In the genomic region with DNA sequence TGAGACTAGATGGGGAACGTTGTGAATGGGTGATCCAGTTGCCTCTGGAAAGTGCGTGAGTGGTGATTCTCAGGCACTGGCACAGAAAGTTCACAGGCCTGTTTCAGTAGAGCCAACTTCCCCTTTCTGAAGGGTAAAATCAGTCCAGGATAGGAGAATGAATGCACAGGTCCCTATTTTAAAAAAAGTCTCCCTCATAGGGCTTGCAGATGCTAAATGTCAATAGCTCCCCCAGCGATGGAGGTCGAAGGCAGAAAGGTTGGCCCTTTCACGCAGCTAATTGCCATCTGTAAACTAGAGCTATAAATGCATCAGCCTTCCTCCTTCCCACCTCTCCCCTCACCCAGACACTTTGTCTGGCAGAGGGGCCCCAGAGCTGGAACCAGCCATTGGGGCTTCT, we compare ENCODE assay signal across 20 mouse cellular contexts.
A peak's percentile ranks its signal among the peaks of the same experiment; 100 is the strongest.
DNase-seq lines count a peak whose midpoint lies in the region; ATAC-seq and TF ChIP-seq lines count a peak whose summit lies in the region.
"Had no signal": no experiment of that assay in that cellular context is flagged by ENCODE, and none has a peak within 500 bp of the region (broad histone marks: within the 10 kb centered on the region; RNA-seq: fewer than 3 reads in every experiment).

No protein-coding gene starts in this region.

- H3K79me2 ChIP-seq in CH12.LX (replicated peaks; ENCODE audit: control insufficient read depth, extremely low read depth, insufficient read depth, poor library complexity, severe bottlenecking) (no peaks in the 10 kb centered on the region), MEL (ENCODE audit: control insufficient read depth, insufficient read depth, low read length, poor library complexity) (no peaks in the 10 kb centered on the region)

- TF ChIP-seq CTCF in CH12.LX (conservative IDR thresholded peaks at IDR 0.05 in 1 of 2, IDR thresholded peaks at IDR 0.05 in 1 of 2; ENCODE audit: low read depth in 2 of 2, low read length in 2 of 2) (no peak), MEL (IDR thresholded peaks at IDR 0.05 in 2 of 3, conservative IDR thresholded peaks at IDR 0.05 in 1 of 3; ENCODE audit: control insufficient read depth in 1 of 3, insufficient read depth in 1 of 3, low read depth in 2 of 3, low read length in 3 of 3, poor library complexity in 1 of 3, severe bottlenecking in 1 of 3) (peak; percentile 24 to 55 (median 27); a peak in 4 of 6 replicates)

- no peaks in the 10 kb centered on the region for H3K27me3 ChIP-seq in liver, embryonic 13.5 days
- no peaks in the 10 kb centered on the region for H3K27me3 ChIP-seq in CH12.LX (replicated peaks)
- H3K27me3 ChIP-seq in MEL (ENCODE audit: control insufficient read depth in 1 of 2, insufficient read depth in 2 of 2, low read length in 2 of 2): peaks cover 3 to 5% of the 10 kb centered on the region in 2 experiments; a peak in 2 of 4 replicates
- H3K27me3 ChIP-seq: embryonic facial prominence, embryonic 12.5 days had no signal

- ATAC-seq in liver, embryonic 13.5 days (ENCODE audit: low read depth): no peak
- ATAC-seq in CD4-positive, CD25-positive, alpha-beta regulatory T cell, adult 4 months: no peak
- ATAC-seq: forebrain, embryonic 13.5 days; forebrain, embryonic 16.5 days had no signal

- dilution Hi-C loops in CH12.LX (cut with MboI; ENCODE audit: extremely low pct_ligation_motif_present, extremely low pct_unique_long_range_greater_than_20kb, low sequenced_read_pairs): no loop called here

- H3K36me3 ChIP-seq in liver, embryonic 13.5 days: no peaks in the 10 kb centered on the region
- H3K36me3 ChIP-seq in CH12.LX (replicated peaks in 1 of 2; ENCODE audit: control insufficient read depth in 1 of 2, insufficient read depth in 1 of 2, low read length in 1 of 2): no peaks in the 10 kb centered on the region
- peaks cover 0 to 3% of the 10 kb centered on the region in 2 experiments; a peak in 2 of 4 replicates for H3K36me3 ChIP-seq in MEL (ENCODE audit: control insufficient read depth in 1 of 2, insufficient read depth in 2 of 2, low read length in 2 of 2)
- H3K36me3 ChIP-seq: embryonic facial prominence, embryonic 10.5 days; embryonic facial prominence, embryonic 12.5 days had no signal

- in situ Hi-C loops in CH12.LX (cut with MboI; ENCODE audit: low pct_ligation_motif_present, low pct_unique_long_range_greater_than_20kb, low sequenced_read_pairs): no loop called here

- H3K27ac ChIP-seq in liver, embryonic 13.5 days: peak overlapping the region; percentile 67
- H3K27ac ChIP-seq in CH12.LX (ENCODE audit: insufficient read depth, low read depth) (no peak overlapping the region), MEL (ENCODE audit: control insufficient read depth, low read depth, low read length) (no peak overlapping the region)
- H3K27ac ChIP-seq: embryonic facial prominence, embryonic 10.5 days; embryonic facial prominence, embryonic 12.5 days; forebrain, embryonic 13.5 days had no signal

- TF ChIP-seq POLR2A in CH12.LX (IDR thresholded peaks at IDR 0.05; ENCODE audit: low read depth, low read length) (no peak), MEL (IDR thresholded peaks at IDR 0.05; ENCODE audit: control insufficient read depth in 1 of 2, insufficient read depth in 1 of 2, low read depth in 1 of 2, low read length in 2 of 2, poor library complexity in 1 of 2) (no peak)

- no peak overlapping the region for H3K4me3 ChIP-seq in liver, embryonic 13.5 days (replicated peaks)
- H3K4me3 ChIP-seq in CH12.LX (replicated peaks in 1 of 3; ENCODE audit: low read depth in 2 of 3, low read length in 2 of 3, poor library complexity in 1 of 3) (no peak overlapping the region), MEL (ENCODE audit: control insufficient read depth in 1 of 2, insufficient read depth in 1 of 2, low read depth in 2 of 2, low read length in 2 of 2) (no peak overlapping the region)
- H3K4me3 ChIP-seq: embryonic facial prominence, embryonic 10.5 days; embryonic facial prominence, embryonic 12.5 days; forebrain, embryonic 13.5 days had no signal

- no peaks in the 10 kb centered on the region for H3K9me3 ChIP-seq in liver, embryonic 13.5 days (replicated peaks)
- no peaks in the 10 kb centered on the region for H3K9me3 ChIP-seq in CH12.LX (replicated peaks; ENCODE audit: low read length)
- H3K9me3 ChIP-seq in MEL (replicated peaks; ENCODE audit: insufficient read depth, low read length): no peaks in the 10 kb centered on the region
- H3K9me3 ChIP-seq: embryonic facial prominence, embryonic 10.5 days; embryonic facial prominence, embryonic 12.5 days; forebrain, embryonic 13.5 days had no signal

- TF ChIP-seq RAD21 in CH12.LX (IDR thresholded peaks at IDR 0.05; ENCODE audit: low read depth, low read length) (no peak), MEL (IDR thresholded peaks at IDR 0.05; ENCODE audit: low read depth, low read length) (peak; percentile 50)

- H3K4me1 ChIP-seq in liver, embryonic 13.5 days (replicated peaks): peaks cover 50% of the 10 kb centered on the region
- H3K4me1 ChIP-seq in CH12.LX (ENCODE audit: control insufficient read depth in 1 of 2, insufficient read depth in 2 of 2) (peaks cover 0 to 9% of the 10 kb centered on the region in 2 experiments; a peak in 1 of 4 replicates), MEL (ENCODE audit: control insufficient read depth in 1 of 2, insufficient read depth in 2 of 2, low read length in 2 of 2) (peaks cover 0 to 7% of the 10 kb centered on the region in 2 experiments; a peak in 2 of 4 replicates)
- H3K4me1 ChIP-seq: embryonic facial prominence, embryonic 12.5 days had no signal

- no peak for DNase-seq in liver, embryonic 13.5 days
- DNase-seq in liver (no peak), CH12.LX (ENCODE audit: extremely low read depth) (peak; percentile 18), MEL (ENCODE audit: low read depth, low spot score) (peak; percentile 69)
- no peak for DNase-seq in cerebellum, postnatal 14 days
- DNase-seq in right cerebral cortex, postnatal 36 days (ENCODE audit: low spot score in 2 of 2): no peak
- DNase-seq: adrenal gland, adult 2 months; adrenal gland, postnatal 10 days; adrenal gland, postnatal 25 days; B cell, adult 2 months; cerebellum, adult 11 months; cerebellum, adult 18-20 months; cerebellum, adult 8-10 months; cerebellum, adult 9-11 months; cerebellum, postnatal 25 days had no signal

- 61% methylated on average over 5 of the region's 5 CpGs for WGBS in liver, embryonic 13.5 days (ENCODE audit: insufficient replicate concordance)

- TF ChIP-seq EP300 in CH12.LX (IDR thresholded peaks at IDR 0.05; ENCODE audit: low read length): no peak
- no peak for TF ChIP-seq EP300 in MEL (IDR thresholded peaks at IDR 0.05; ENCODE audit: low read depth in 1 of 2, low read length in 2 of 2)

- H3K4me2 ChIP-seq in liver, embryonic 13.5 days: no peak overlapping the region
- H3K4me2 ChIP-seq in CH12.LX (ENCODE audit: insufficient read depth, low read depth, poor library complexity, severe bottlenecking): no peak overlapping the region
- H3K4me2 ChIP-seq: embryonic facial prominence, embryonic 12.5 days; forebrain, embryonic 13.5 days had no signal

- peak overlapping the region; percentile 24; the same call in 1 of the 2 replicates for H3K9ac ChIP-seq in liver, embryonic 13.5 days
- H3K9ac ChIP-seq in CH12.LX (ENCODE audit: insufficient read depth, low read depth): no peak overlapping the region
- H3K9ac ChIP-seq in MEL (ENCODE audit: control insufficient read depth, low read depth, low read length, poor library complexity, severe bottlenecking): no peak overlapping the region
- H3K9ac ChIP-seq: embryonic facial prominence, embryonic 12.5 days; forebrain, embryonic 13.5 days had no signal

TF ChIP-seq in CH12.LX, 34 proteins besides CTCF, POLR2A, EP300 and RAD21:
- TF ChIP-seq PAX5 (IDR thresholded peaks at IDR 0.05; ENCODE audit: low read length): no peak
- no peak for TF ChIP-seq BHLHE40 (IDR thresholded peaks at IDR 0.05; ENCODE audit: low read depth, low read length)
- TF ChIP-seq CHD2 (IDR thresholded peaks at IDR 0.05; ENCODE audit: low read length): no peak
- TF ChIP-seq MAFK (IDR thresholded peaks at IDR 0.05; ENCODE audit: insufficient replicate concordance, low read length): no peak
- no peak for TF ChIP-seq SMC3 (IDR thresholded peaks at IDR 0.05; ENCODE audit: low read depth, low read length)
TF ChIP-seq in CH12.LX: peak in this region for 0.

TF ChIP-seq in MEL, 35 proteins besides CTCF, POLR2A, EP300 and RAD21:
- TF ChIP-seq SIN3A (IDR thresholded peaks at IDR 0.05; ENCODE audit: low read length) (no peak), MYB (IDR thresholded peaks at IDR 0.05; ENCODE audit: low read depth, low read length) (no peak), SMC3 (IDR thresholded peaks at IDR 0.05; ENCODE audit: low read depth, low read length) (peak; percentile 38), TCF12 (IDR thresholded peaks at IDR 0.05; ENCODE audit: low read depth, low read length) (no peak), ZNF384 (IDR thresholded peaks at IDR 0.05; ENCODE audit: low read depth, low read length) (peak; percentile 29; the same call in 1 of the 2 replicates), POLR2AphosphoS5 (IDR thresholded peaks at IDR 0.05; ENCODE audit: borderline replicate concordance, low read depth, low read length) (no peak), KAT2A (conservative IDR thresholded peaks at IDR 0.05; ENCODE audit: low read depth, low read length) (no peak), ELF1 (IDR thresholded peaks at IDR 0.05; ENCODE audit: low read depth, low read length) (no peak), MXI1 (IDR thresholded peaks at IDR 0.05; ENCODE audit: low read depth, low read length) (no peak), HCFC1 (IDR thresholded peaks at IDR 0.05; ENCODE audit: low read depth, low read length) (no peak), CHD1 (IDR thresholded peaks at IDR 0.05; ENCODE audit: low read depth, low read length) (no peak), NELFE (IDR thresholded peaks at IDR 0.05; ENCODE audit: low read depth, low read length) (no peak), TAL1 (IDR thresholded peaks at IDR 0.05; ENCODE audit: low read length) (no peak)

Comparison
In these comparisons a context has a peak if more than half of its experiments do, and no peak if none do; other contexts are left out.
1. DNase-seq: peak in CH12.LX (single experiment) and MEL (single experiment); none in liver, embryonic 13.5 days (single experiment), liver (single experiment), cerebellum, postnatal 14 days (0 of 2) and right cerebral cortex, postnatal 36 days (0 of 2).
2. CTCF ChIP-seq: peak in MEL (3 of 3); none in CH12.LX (0 of 2).